Mouse (Mus musculus) thymus, adult 2 months (tissue): Measurements from ENCODE around the gene Nwd2. TPM values are rescaled to one million over a fixed set of nuclear protein-coding genes. Genes with fewer than 3 reads are reported as not detected.

Experiments used
- DNase-seq: peaks from one replicate; pipeline ENCODE4 v3.0.0; 2021
- H3K27ac ChIP-seq: fragments of 200-500 bp; 2 replicates; pipeline ENCODE4 v1.5.1; 2012; ENCODE audit warnings: low read length, control low read depth; ENCODE audit not compliant: control insufficient read depth, insufficient read depth
- H3K27me3 ChIP-seq: fragments of 200-500 bp; 2 replicates; pipeline ENCODE4 v1.6.1; 2012; ENCODE audit warnings: mild to moderate bottlenecking, low read length, moderate library complexity, mixed read lengths; ENCODE audit not compliant: control insufficient read depth, insufficient read depth
- H3K36me3 ChIP-seq: fragments of 200-500 bp; 2 replicates; pipeline ENCODE4 v1.6.1; 2012; ENCODE audit warnings: mild to moderate bottlenecking, low read length, moderate library complexity; ENCODE audit not compliant: control insufficient read depth, insufficient read depth
- H3K4me1 ChIP-seq: fragments of 200-500 bp; replicated peaks from 2 replicates; pipeline ENCODE4 v1.6.1; 2012; ENCODE audit warnings: low read length; ENCODE audit not compliant: control insufficient read depth, insufficient read depth
- H3K4me3 ChIP-seq: fragments of 200-500 bp; 2 replicates; pipeline ENCODE4 v1.5.1; 2012; ENCODE audit warnings: mild to moderate bottlenecking, low read length, control low read depth, moderate library complexity; ENCODE audit not compliant: control insufficient read depth, insufficient read depth
- CTCF ChIP-seq: fragments of 200-500 bp; IDR thresholded peaks from 2 replicates; pipeline ENCODE4 v1.5.1; 2012; ENCODE audit warnings: mild to moderate bottlenecking, control low read depth, low read length, moderate library complexity, borderline replicate concordance; ENCODE audit not compliant: control insufficient read depth, poor library complexity, insufficient read depth; ENCODE audit errors: extremely low read depth
- POLR2A ChIP-seq: fragments of 200-500 bp; IDR thresholded peaks from 2 replicates; pipeline ENCODE4 v1.6.1; 2012; ENCODE audit warnings: mild to moderate bottlenecking, low read length, control low read depth, moderate library complexity; ENCODE audit not compliant: control insufficient read depth, poor library complexity, insufficient read depth; ENCODE audit errors: extremely low read depth
- WGBS: fragments of 180-500 bp; shearing (Covaris S2); methylation state at CpG from one replicate; pipeline ENCODE4 v1.1.7; 2018; 5-methylcytosine and 5-hydroxymethylcytosine counted together
- polyA plus RNA-seq: library from polyadenylated mRNA; depleted of rRNA; stranded (reverse); fragments of >200 nt; gene quantifications from 2 replicates; pipeline ENCODE4 v1.2.3, GENCODE M21; 2012

Gene Nwd2
- polyA plus RNA-seq, 1 experiment, result 0.08 TPM

- H3K4me1 ChIP-seq, result no peaks in the 10 kb centered on the region
- peaks cover 2% of the 10 kb centered on the region; the same call in 1 of the 2 replicates for H3K27me3 ChIP-seq
- no peaks in the 10 kb centered on the region for H3K36me3 ChIP-seq
- no peak for TF ChIP-seq CTCF
- TF ChIP-seq POLR2A, result no peak
- no peak for DNase-seq
- no peak overlapping the region for H3K27ac ChIP-seq
- H3K4me3 ChIP-seq, result no peak overlapping the region
- 92% methylated on average over 5 of the region's 5 CpGs for WGBS
Measured at GRCm38 (mm10) chr5:63817270-63817669, 168.4 kb downstream of the Nwd2 start.

DNA sequence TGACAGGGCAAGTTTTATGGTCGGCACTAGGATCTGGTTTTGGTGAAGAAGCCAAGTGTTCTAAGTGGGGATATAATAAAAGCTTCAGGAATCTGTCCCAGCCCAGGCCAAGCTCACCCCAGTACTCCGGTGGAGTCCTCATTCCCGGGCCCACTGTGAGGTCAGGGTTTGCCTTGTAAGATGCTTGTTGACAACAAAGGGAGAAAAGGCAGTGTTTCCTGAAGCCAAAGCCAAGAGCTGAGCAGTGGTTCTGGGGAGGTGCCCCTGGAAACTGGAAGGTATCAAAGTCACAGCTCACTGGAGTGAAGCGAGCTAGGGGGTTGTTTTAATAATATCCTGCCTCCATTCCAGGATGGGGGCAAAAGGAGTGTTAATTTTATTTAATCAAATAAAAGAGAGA lies 170.1 kb downstream of the Nwd2 start:
- no peak for DNase-seq
- no peak for TF ChIP-seq CTCF
- TF ChIP-seq POLR2A, result no peak
- Histone ChIP-seq H3K4me3 (no peak overlapping the region), H3K4me1 (no peaks in the 10 kb centered on the region), H3K36me3 (no peaks in the 10 kb centered on the region), H3K27me3 (no peaks in the 10 kb centered on the region), H3K27ac (no peak overlapping the region)
- 84% methylated on average over 4 of the region's 4 CpGs for WGBS

DNA sequence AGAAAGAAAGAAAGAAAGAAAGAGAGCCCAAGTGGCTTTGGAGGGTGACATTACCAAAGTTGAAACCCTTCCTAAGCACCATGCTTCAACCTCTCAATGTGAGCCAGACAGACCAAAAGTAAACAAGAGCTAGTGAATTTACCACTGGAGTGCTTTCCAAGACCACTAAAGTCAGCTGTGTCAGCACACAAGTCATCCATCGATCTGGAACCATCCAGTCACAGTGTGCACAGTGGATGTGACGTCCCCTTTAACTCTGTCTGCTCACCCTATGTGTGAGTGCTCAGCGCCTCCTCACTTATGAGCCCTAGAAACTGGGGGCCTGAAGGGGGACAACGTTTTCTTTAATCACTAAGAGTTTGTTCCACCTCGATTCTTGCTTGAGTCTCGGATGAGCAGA lies 170.6 kb downstream of the Nwd2 start:
- DNase-seq, result no peak
- H3K27ac ChIP-seq, result no peak overlapping the region
- no peaks in the 10 kb centered on the region for H3K27me3 ChIP-seq
- H3K4me1 ChIP-seq, result no peaks in the 10 kb centered on the region
- TF ChIP-seq POLR2A (no peak), CTCF (no peak)
- WGBS, result 87% methylated on average over 6 of the region's 6 CpGs
- no peak overlapping the region for H3K4me3 ChIP-seq
- H3K36me3 ChIP-seq, result no peaks in the 10 kb centered on the region

DNA sequence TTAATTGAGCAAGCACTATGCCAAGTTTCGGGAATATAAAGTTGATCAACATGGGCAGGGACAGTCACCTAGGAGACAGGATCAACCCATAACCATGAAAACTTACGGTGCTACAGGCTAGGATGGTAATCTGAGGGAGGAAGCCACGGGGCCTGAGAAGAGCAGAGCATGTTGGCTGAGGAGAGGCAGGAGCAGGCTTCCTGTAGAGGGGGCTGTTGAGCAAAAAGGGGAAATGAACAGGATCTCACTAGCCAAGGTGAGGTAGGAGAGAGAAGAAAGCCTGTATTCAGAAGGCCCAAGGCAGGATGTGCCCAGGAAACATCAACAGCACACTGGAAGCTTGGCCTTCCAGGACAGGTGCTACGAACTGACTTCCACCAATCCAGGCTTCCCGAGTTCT lies 172.3 kb downstream of the Nwd2 start:
- no peak overlapping the region for H3K4me3 ChIP-seq
- H3K27ac ChIP-seq, result no peak overlapping the region
- TF ChIP-seq POLR2A, result no peak
- TF ChIP-seq CTCF, result no peak
- no peaks in the 10 kb centered on the region for H3K4me1 ChIP-seq
- H3K27me3 ChIP-seq, result no peaks in the 10 kb centered on the region
- 85% methylated on average over 5 of the region's 5 CpGs for WGBS
- peak; percentile 17 for DNase-seq
- H3K36me3 ChIP-seq, result no peaks in the 10 kb centered on the region

GRCm38 (mm10) chr5:63821860-63822259 lies 173.0 kb downstream of the Nwd2 start:
- H3K27me3 ChIP-seq, result no peaks in the 10 kb centered on the region
- H3K36me3 ChIP-seq, result no peaks in the 10 kb centered on the region
- TF ChIP-seq POLR2A (no peak), CTCF (no peak)
- H3K4me3 ChIP-seq, result no peak overlapping the region
- WGBS, result 93% methylated on average over 8 of the region's 8 CpGs
- DNase-seq, result no peak
- no peak overlapping the region for H3K27ac ChIP-seq
- no peaks in the 10 kb centered on the region for H3K4me1 ChIP-seq

DNA sequence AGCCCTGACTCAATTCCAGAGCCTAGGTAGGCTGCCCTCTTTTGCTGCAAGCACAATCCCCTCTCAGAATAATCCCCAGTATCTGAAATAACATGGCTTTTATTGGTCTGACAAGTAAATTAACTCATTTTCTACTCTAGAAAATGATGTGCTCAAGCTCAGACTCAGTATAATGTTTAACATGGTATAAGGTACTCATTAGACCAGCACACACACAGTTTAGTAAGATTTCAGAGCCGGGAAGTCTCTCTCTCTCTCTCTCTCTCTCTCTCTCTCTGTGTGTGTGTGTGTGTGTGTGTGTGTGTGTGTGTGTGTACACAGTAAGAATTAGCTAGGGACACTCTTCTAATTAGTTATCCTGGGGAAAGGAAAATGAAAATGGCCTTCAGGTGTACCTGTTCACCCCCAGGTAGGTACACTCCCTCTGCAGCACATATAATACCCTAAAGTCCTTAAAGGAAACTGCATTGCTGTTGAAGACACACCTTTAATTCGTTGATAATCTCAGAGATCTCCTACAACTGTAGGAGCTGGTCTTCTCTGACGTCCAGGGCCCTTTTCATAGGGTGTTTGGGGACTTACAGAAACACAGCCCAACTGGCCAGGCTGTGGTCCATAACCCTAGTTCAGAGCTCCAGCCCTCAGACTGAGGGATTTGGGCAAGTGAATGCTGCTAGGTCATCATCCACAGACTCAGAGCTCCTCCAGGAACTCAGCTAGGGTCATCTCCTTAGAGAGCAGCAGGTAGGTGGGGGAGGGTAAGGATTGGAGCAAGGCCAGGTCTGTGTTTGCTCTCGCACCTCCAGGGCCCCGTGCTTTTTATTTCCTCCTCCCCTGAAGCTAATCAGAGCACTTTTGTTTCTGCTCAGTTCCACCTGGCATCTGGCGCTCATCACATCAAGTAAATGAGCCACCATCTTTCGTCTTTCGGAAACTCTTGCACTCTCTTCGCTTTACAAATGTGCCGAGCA lies 174.7 kb downstream of the Nwd2 start:
- H3K36me3 ChIP-seq, result no peaks in the 10 kb centered on the region
- no peak overlapping the region for H3K4me3 ChIP-seq
- H3K4me1 ChIP-seq, result no peaks in the 10 kb centered on the region
- H3K27ac ChIP-seq, result no peak overlapping the region
- no peak for TF ChIP-seq POLR2A
- TF ChIP-seq CTCF, result no peak
- WGBS, result 76% methylated on average over 10 of the region's 10 CpGs
- DNase-seq, result no peak
- H3K27me3 ChIP-seq, result no peaks in the 10 kb centered on the region
